Mouse (Mus musculus) lung, adult 2 months (tissue): Measurements from ENCODE around the gene Adcy10.

ENCODE experiments used
- CTCF ChIP-seq: fragments of 200-500 bp; IDR thresholded peaks from 2 replicates; pipeline ENCODE4 v1.5.1; 2011; ENCODE audit warnings: mild to moderate bottlenecking, low read length, control low read depth; ENCODE audit not compliant: insufficient read depth
- POLR2A ChIP-seq: fragments of 200-500 bp; IDR thresholded peaks from 2 replicates; pipeline ENCODE4 v1.6.1; 2011; ENCODE audit warnings: low read depth, mild to moderate bottlenecking, control low read depth, low read length, borderline replicate concordance; ENCODE audit errors: extremely low read depth

DNA sequence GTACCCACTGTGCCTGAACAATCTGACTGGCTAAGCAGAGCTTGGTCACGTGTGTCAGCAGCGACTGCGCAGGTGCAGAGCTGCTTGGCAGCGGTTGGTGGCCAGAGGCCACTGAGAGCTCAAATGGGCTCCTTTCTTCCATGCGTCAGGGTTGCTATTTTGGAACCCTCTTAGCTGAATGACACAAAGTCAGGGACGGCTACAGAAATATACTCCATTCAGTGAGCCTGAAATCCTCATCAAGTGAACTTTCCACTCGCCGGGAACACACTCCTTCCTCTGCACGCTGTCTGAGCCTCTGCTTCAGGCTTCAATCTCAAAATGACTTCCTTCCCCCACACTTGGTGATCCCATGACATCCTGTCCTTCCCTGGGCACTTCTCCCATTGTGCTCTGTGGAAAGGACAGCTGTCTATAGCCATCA lies 133.2 kb downstream of the Adcy10 start:
- TF ChIP-seq CTCF (no peak), POLR2A (no peak)
